In genomic region chr7:110288731-110289191, GRCm38 (mm10) we compare ENCODE assay signal across 9 mouse cellular contexts.
A peak's percentile ranks its signal among the peaks of the same experiment; 100 is the strongest.
DNase-seq lines count a peak whose midpoint lies in the region; ATAC-seq and TF ChIP-seq lines count a peak whose summit lies in the region.
"Had no signal": no experiment of that assay in that cellular context is flagged by ENCODE, and none has a peak within 500 bp of the region (broad histone marks: within the 10 kb centered on the region; RNA-seq: fewer than 3 reads in every experiment).

No protein-coding gene starts in this region.

- no peaks in the 10 kb centered on the region for H3K36me3 ChIP-seq in lung, postnatal 0 days (ENCODE audit: insufficient read depth, low read length)
- H3K36me3 ChIP-seq in forebrain, embryonic 14.5 days (ENCODE audit: control insufficient read depth, insufficient read depth, low read length): no peaks in the 10 kb centered on the region
- H3K36me3 ChIP-seq: neural tube, embryonic 13.5 days had no signal

- peaks cover 3% of the 10 kb centered on the region; the same call in 1 of the 2 replicates for H3K4me1 ChIP-seq in lung, postnatal 0 days (ENCODE audit: insufficient read depth, low read depth, low read length)
- no peaks in the 10 kb centered on the region for H3K4me1 ChIP-seq in forebrain, embryonic 14.5 days (ENCODE audit: control insufficient read depth, insufficient read depth, low read length)

- peak; percentile 25 for DNase-seq in right cerebral cortex, adult 18-20 months
- no peak for DNase-seq in right cerebral cortex, adult 2 months (ENCODE audit: low spot score in 2 of 2)
- peak; percentile 85 to 91 for DNase-seq in cerebellum, postnatal 25 days
- DNase-seq in heart, postnatal 10 days: peak; percentile 94
- peak; percentile 73 for DNase-seq in lung, postnatal 0 days (ENCODE audit: low spot score)
- peak; percentile 68 to 79 for DNase-seq in urinary bladder, postnatal 36 days (ENCODE audit: low spot score in 2 of 2)
- no peak for DNase-seq in forebrain, embryonic 14.5 days (ENCODE audit: low spot score)

- ATAC-seq in lung, postnatal 0 days: peak; percentile 71
- ATAC-seq in monocyte, adult 5-6 weeks (replicated peaks; ENCODE audit: insufficient number of reproducible peaks, low FRiP score, low TSS enrichment, poor library complexity, severe bottlenecking): no peak
- ATAC-seq in forebrain, embryonic 14.5 days: no peak

- no peak for TF ChIP-seq CTCF in lung, postnatal 0 days (IDR thresholded peaks at IDR 0.05)

- H3K9ac ChIP-seq in lung, postnatal 0 days (replicated peaks; ENCODE audit: low read depth): no peak overlapping the region
- no peak overlapping the region for H3K9ac ChIP-seq in forebrain, embryonic 14.5 days (ENCODE audit: low read length)
- H3K9ac ChIP-seq: neural tube, embryonic 13.5 days had no signal

- intact Hi-C loops in heart, postnatal 10 days (cut with DNase I): loop anchor here (5.0 kb wide), 1 partner anchor 514 kb away; no protein-coding TSS in a partner anchor

- H3K4me3 ChIP-seq in lung, postnatal 0 days (ENCODE audit: low read depth, low read length): no peak overlapping the region
- H3K4me3 ChIP-seq in forebrain, embryonic 14.5 days (ENCODE audit: low read depth, low read length): no peak overlapping the region
- H3K4me3 ChIP-seq: neural tube, embryonic 13.5 days had no signal

- no peaks in the 10 kb centered on the region for H3K27me3 ChIP-seq in lung, postnatal 0 days (replicated peaks; ENCODE audit: insufficient read depth, low read length)
- H3K27me3 ChIP-seq in forebrain, embryonic 14.5 days (replicated peaks; ENCODE audit: control insufficient read depth, insufficient read depth, low read length): no peaks in the 10 kb centered on the region
- H3K27me3 ChIP-seq: neural tube, embryonic 13.5 days had no signal

- H3K27ac ChIP-seq in lung, postnatal 0 days (ENCODE audit: low read length): peak overlapping the region; percentile 71
- H3K27ac ChIP-seq in forebrain, embryonic 14.5 days (ENCODE audit: low read depth, low read length): no peak overlapping the region
- H3K27ac ChIP-seq: neural tube, embryonic 13.5 days had no signal

- WGBS in lung, postnatal 0 days: 55% methylated on average over 6 of the region's 6 CpGs
- WGBS in forebrain, embryonic 14.5 days: 51% methylated on average over 6 of the region's 6 CpGs

- H3K4me2 ChIP-seq in lung, postnatal 0 days (replicated peaks; ENCODE audit: low read depth, low read length): no peak overlapping the region
- no peak overlapping the region for H3K4me2 ChIP-seq in forebrain, embryonic 14.5 days (ENCODE audit: low read length)
- H3K4me2 ChIP-seq: neural tube, embryonic 13.5 days had no signal

- no peak for TF ChIP-seq EP300 in lung, postnatal 0 days (IDR thresholded peaks at IDR 0.05)

- no peaks in the 10 kb centered on the region for H3K9me3 ChIP-seq in lung, postnatal 0 days (ENCODE audit: low read length)
- H3K9me3 ChIP-seq in forebrain, embryonic 14.5 days (replicated peaks; ENCODE audit: control insufficient read depth, low read length): no peaks in the 10 kb centered on the region

Comparison
In these comparisons a context has a peak if more than half of its experiments do, and no peak if none do; other contexts are left out.
1. DNase-seq: peak in right cerebral cortex, adult 18-20 months (single experiment), cerebellum, postnatal 25 days (2 of 2), heart, postnatal 10 days (2 of 2), lung, postnatal 0 days (single experiment) and urinary bladder, postnatal 36 days (2 of 2); none in right cerebral cortex, adult 2 months (0 of 2) and forebrain, embryonic 14.5 days (single experiment).